ENCODE assay signal across 17 mouse cellular contexts in genomic region chr8:127457901-127458300, GRCm38 (mm10).
"Had no signal": no experiment of that assay in that cellular context is flagged by ENCODE, and none has a peak within 500 bp of the region (broad histone marks: within the 10 kb centered on the region; RNA-seq: fewer than 3 reads in every experiment).

No protein-coding gene starts in this region.

- H3K27me3 ChIP-seq: lung, embryonic 15.5 days; midbrain, embryonic 13.5 days; midbrain, embryonic 15.5 days; neural tube, embryonic 12.5 days; stomach, embryonic 15.5 days had no signal

- H3K4me3 ChIP-seq: lung, embryonic 15.5 days; megakaryocyte, embryonic 14.5 days; midbrain, embryonic 13.5 days; midbrain, embryonic 15.5 days; neural tube, embryonic 12.5 days; stomach, embryonic 15.5 days had no signal

- H3K36me3 ChIP-seq: midbrain, embryonic 15.5 days; stomach, embryonic 15.5 days had no signal

- DNase-seq: lung, adult 2 months; lung, postnatal 14 days; lung, postnatal 36 days; right cerebral cortex, postnatal 14 days; thymus, adult 2 months; thymus, postnatal 25 days; thymus, postnatal 4 days had no signal

- H3K9me3 ChIP-seq: lung, embryonic 15.5 days; midbrain, embryonic 13.5 days; midbrain, embryonic 15.5 days; neural tube, embryonic 12.5 days; stomach, embryonic 15.5 days had no signal

- H3K27ac ChIP-seq: lung, embryonic 15.5 days; macrophage; midbrain, embryonic 13.5 days; midbrain, embryonic 15.5 days; neural tube, embryonic 12.5 days; stomach, embryonic 15.5 days; stomach, postnatal 0 days had no signal

- H3K9ac ChIP-seq: lung, embryonic 15.5 days; midbrain, embryonic 13.5 days; midbrain, embryonic 15.5 days; neural tube, embryonic 12.5 days; stomach, embryonic 15.5 days had no signal

- H3K4me2 ChIP-seq: lung, embryonic 15.5 days; midbrain, embryonic 11.5 days; midbrain, embryonic 13.5 days; midbrain, embryonic 15.5 days; neural tube, embryonic 12.5 days; stomach, embryonic 15.5 days had no signal

- ATAC-seq: lung, postnatal 0 days; midbrain, embryonic 13.5 days; midbrain, embryonic 15.5 days had no signal

- H3K4me1 ChIP-seq: lung, embryonic 15.5 days; midbrain, embryonic 13.5 days; midbrain, embryonic 15.5 days; neural tube, embryonic 12.5 days; stomach, embryonic 15.5 days had no signal
